Mouse (Mus musculus): Measurements from ENCODE around the gene Cachd1.

Gene Cachd1

DNA sequence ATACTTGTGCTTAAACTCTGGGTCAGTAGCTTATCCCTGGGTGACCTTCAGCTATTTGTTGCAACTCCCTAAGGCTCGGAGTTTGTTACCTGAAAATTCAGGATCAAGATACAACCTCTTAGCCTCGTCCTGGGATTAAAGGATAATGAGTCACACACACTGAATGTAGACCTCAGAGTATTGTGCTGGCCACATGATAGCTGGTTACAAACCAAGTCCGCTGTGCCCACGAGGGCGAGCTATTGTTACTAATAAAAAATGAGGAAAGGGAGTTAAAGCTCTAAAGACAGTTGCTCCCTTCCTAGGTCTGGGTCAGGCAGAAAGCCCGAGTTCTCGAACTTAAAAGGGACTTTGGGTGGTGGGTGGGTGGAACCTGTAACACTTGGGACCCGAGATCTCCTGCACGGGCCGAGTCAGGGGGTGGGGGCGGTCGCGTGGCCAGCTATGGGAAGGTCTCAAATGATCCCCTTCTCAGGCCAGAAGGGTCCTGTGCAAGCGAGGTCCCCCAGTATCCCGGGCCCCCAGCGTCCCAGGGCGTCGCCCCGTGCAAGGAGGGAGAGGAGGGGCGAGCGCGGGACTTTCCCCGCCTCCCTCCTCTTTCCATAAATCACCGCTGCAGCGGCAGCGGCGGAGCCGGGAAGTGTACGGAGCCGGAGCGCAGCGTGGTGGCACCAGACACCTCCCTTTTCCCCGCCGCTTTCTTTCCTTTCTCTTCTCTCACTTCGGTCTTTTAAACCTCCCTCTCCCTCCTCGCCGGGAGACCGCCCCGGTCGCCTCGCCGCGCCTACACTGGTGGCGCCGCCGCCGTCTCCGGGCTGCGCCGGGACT lies at the start of gene Cachd1:
Gene Cachd1, plus strand, starts transcription at position 633 of the 828 bp plus-strand sequence.
- peak; percentile 75 for DNase-seq (ENCODE audit: low spot score)

- DNase-seq (ENCODE audit: low spot score), result peak; percentile 38
Measured at GRCm38 (mm10) chr4:100728896-100729479, 47.5 kb upstream of the Cachd1 start.

GRCm38 (mm10) chr4:100735098-100735935 lies 41.2 kb upstream of the Cachd1 start:
- no peak for DNase-seq (ENCODE audit: low spot score)

DNA sequence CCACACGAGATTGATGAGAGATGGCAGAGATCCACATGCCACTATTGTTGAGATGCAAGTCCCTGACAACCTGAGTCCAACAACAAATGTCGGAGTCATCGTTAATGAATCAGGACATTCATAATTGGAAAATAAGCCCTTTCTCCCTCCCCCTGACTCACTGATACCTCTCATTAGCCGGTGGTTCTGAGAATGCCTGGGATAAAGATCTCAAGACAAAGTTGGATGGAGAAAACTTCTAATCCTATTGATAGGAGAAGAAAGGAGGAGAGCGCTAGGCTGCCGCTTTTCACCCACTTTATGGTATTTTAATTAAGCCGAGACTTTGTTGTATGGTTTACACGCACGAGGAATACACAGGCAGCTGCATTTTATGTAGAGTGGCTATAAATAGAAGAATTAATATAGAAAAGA lies 40.5 kb upstream of the Cachd1 start:
- no peak for DNase-seq (ENCODE audit: low spot score)

DNA sequence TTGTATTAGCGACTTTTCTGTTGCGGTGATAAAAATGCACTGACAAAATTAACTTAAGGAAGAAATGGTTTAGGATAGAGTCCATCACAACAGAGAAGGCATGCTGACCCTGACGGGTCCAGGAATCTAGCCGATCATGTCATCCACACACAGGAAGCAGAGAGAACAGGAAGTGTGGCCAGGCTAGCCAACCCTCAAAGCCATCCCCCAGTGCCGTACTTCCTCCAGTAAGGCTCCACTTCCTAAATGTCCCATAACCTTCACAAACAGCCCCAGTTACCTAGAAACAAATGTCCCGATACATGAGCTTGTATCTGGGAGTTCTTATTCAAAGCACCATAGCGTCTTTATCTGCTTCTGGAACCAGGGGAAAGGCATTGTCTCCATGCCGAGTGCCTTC lies 32.9 kb upstream of the Cachd1 start:
- no peak for DNase-seq (ENCODE audit: low spot score)

GRCm38 (mm10) chr4:100752278-100752677 lies 24.2 kb upstream of the Cachd1 start:
- DNase-seq (ENCODE audit: low spot score), result no peak

DNA sequence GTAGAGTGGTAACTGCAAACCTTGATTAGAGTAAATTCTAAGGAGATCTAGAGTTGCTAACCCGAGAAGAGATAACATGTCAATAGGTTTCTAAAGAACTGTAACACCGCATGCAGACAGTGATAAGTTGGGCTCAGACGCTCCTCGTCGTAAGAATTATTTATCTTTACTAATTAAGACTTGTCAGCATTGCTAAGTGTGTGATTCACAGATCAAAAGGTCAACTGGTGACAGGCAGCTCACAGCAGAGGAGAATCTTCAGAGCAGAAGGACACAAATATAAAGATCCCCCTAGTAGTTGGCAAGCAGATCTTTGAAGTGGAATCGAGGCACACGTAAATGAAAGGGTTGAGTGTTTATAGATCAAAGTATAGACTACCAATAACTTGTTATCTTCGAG lies 20.8 kb upstream of the Cachd1 start:
- DNase-seq (ENCODE audit: low spot score), result no peak

DNA sequence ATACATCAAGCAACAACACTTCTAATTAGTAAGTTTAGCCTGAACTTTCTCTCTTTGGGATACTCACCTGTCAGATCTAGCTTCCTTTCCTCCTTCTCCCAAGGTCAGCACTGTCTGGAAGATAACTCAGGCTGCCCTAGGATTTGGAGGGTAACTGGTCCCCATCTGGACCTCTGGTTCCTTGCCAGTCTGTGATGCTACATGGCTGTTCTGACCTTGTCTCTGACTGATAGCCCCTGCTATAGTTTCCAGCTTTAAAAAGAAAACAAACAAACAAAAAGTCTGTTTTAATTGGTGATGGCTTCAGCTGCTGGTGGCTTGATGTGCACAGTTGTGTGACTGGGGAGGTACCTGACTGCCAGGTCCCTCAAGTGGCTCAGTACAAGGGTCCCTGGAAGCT lies 20.0 kb upstream of the Cachd1 start:
- DNase-seq (ENCODE audit: low spot score), result no peak

DNA sequence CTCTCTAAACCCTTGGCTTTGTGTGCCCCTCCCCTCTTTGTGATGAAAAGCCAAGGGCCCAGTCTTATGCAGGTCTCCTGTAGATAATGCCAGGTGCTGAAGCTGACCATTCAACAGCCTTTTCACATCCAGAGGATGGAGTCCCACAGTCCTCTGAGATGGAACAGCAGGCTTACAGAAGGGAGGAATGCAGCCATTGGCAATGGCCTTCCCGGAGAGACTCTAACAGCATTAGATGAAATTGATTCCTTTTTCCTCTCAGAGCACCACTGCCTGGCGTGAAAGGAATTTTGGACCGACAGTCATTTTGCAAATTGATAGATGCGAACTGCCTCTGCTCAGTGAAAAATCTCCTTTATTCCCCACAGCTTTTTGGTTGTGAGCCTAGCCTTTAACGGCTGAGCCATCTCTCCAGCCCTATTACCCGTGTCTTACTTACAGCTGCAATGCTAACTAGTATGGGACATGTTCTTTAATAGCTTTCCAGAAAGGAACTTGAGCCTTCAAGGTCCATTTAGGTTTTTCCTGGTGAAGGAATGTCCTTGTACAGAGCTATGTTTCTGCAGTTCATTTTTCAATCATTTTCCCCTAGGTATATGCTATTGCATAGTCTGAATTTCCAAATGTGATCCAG lies 18.1 kb upstream of the Cachd1 start:
- DNase-seq (ENCODE audit: low spot score), result no peak

GRCm38 (mm10) chr4:100759603-100760002 lies 16.9 kb upstream of the Cachd1 start:
- DNase-seq (ENCODE audit: low spot score), result no peak

DNA sequence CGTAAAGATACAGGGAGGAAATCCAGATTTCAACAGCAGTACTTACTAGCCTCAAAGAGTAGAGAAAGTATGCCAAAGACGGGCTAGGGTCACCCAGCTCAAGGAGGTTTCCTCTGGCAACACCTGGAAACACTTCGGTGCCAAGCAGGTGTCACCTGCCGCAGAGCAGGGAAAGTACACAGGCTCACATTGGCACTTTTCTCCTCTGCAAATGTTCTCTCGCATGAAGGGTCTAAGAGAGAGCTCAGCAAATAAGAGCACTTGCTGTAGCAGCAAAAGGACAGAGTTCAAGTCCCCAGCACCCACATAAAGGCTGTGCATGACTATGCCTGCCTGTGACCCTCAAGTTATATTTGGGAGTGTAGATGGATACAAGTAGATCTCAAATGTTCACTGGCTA lies 16.1 kb upstream of the Cachd1 start:
- DNase-seq (ENCODE audit: low spot score), result peak; percentile 28

DNA sequence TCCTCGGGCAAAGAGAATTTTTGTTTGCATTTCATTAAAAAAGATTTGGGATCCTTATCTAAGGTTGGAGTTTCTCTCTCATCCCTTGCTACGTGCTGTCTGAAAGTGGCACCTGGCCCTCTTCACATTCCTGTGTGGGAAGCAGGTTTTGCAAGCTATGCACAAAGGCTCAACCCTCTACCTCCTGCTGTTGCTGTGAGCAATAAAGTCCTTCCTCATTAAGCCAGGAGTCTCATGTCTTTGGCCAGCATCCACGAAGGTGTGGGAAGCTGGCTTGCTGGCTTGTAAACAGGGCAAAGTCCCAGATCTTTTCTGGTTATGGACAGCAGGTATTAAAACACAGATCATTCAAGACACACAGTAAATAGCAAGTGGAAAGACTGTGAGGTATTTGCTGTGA lies 7.9 kb upstream of the Cachd1 start:
- DNase-seq (ENCODE audit: low spot score), result no peak

- DNase-seq (ENCODE audit: low spot score), result peak; percentile 16
Measured at GRCm38 (mm10) chr4:100776871-100777375, 448 bp downstream of the Cachd1 start.

DNA sequence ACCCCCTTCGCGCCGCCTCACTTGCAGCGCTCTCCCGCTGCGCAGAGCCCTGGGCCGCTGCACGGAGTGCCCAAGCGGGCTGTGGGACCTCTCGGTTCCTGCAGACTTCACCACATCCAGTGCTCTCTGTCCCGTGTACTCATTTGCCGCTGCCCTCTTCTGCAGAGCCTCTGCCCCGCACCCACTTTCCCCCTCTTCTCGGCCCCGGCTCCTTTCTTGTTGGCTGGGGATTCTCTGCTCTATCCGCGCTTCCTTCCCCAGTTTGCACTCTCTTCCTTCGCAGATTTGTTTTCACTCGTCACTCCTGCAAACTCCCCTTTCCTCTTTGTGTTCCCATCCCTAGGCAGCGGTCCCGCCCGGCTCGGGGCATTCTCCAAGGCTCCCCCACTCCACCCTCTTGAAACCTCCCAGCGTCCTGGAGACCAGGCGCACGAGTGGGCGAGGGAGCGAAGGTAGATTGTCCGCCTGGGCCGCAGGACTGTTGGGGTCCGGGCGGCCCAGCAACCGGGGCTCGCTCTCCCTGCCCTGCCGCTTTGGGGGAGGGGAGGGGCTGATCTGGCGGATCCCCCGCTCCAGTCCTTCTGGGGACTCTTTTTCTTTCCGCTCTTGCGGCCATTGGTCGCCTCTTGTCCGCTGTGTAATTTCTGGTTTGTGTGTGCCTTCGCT lies 1.0 kb downstream of the Cachd1 start:
- DNase-seq (ENCODE audit: low spot score), result no peak

DNA sequence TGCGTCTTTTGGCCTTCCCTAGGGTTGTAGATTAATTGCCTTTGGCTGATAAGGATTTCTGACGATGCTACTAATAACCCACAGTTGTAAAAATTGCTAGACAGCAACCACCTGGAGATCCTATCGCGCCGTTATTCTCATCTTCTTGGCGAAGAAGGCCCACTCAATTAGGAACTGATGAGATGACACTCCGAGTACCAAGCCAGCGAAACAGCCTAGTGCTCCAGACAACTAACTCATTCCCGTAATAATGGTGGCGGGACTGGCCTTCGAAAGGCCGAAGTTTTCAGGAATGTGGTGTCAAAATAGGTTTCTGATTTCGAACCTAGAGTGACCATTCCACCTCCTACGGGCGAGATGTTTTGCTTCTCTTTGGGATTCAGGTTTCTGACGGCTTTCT lies 1.6 kb downstream of the Cachd1 start:
- DNase-seq (ENCODE audit: low spot score), result no peak

- no peak for DNase-seq (ENCODE audit: low spot score)
Measured at GRCm38 (mm10) chr4:100779023-100779422, 2.5 kb downstream of the Cachd1 start.

- no peak for DNase-seq (ENCODE audit: low spot score)
Measured at GRCm38 (mm10) chr4:100779695-100780094, 3.2 kb downstream of the Cachd1 start.

DNA sequence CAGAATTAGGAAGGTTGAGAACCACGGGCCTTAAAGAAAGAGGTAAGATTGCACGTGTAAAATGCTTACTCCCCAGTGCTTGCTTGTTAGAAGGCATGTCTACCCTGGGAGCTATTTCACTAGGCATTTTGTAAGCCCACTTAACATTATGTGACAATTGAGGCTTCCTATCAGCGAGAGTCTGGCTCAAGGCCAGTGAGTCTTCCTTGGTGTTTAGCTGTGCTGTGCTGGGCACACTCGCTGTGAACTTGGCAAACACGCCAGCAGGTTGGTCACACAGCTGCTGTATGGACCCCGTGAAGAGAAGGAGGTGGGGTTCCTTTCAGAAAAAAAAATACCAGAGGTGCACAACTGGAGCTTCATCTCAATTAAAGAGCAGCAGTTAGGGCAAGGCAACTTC lies 4.4 kb downstream of the Cachd1 start:
- no peak for DNase-seq (ENCODE audit: low spot score)

DNA sequence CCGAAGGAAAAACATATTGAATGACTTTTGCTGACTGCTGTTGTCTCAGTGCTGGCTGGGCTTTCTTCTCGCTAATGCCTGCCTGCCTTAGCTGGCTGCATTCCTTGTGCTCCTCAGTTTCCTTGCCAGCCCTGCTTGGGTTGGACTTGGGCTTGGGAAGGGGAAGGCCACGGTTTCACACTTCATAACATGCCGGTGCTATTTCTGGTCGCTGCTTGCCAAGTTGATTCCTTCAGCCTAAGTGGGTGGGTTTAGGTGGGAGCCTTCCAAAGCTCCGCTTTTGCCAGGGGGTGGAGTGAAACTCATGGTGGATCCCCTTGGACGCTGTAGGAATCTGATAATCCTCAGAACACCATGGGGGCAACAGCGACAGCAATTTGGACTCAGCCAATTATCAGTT lies 5.9 kb downstream of the Cachd1 start:
- no peak for DNase-seq (ENCODE audit: low spot score)

GRCm38 (mm10) chr4:100782891-100783290 lies 6.4 kb downstream of the Cachd1 start:
- DNase-seq (ENCODE audit: low spot score), result no peak

GRCm38 (mm10) chr4:100787201-100787600 lies 10.7 kb downstream of the Cachd1 start:
- DNase-seq (ENCODE audit: low spot score), result no peak

DNA sequence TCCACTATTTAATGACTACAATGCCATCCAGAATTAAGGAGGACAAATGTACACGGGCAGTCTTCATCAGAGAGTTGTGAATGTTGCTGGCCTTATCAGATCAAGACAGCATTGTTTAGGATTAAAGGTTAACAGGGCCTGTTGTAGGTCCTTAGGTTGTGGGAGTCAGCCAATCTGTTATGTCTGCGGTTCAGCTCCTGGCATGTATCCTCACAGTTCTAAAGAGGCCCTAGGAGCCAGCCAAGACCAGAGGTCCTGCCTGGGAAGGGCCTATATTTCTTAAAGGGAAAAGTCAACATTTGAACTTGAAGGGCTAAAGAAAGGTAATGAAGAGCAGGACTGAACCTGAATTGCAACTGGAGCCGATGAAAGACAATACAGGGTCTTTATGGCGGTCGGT lies 13.7 kb downstream of the Cachd1 start:
- DNase-seq (ENCODE audit: low spot score), result no peak

All from lung, postnatal 25 days (tissue).